Mouse (Mus musculus): ENCODE measurements around the gene Gm15319.
"Not testable (repeated sequence)": the region's sequence is repeated elsewhere in the genome, so short reads cannot be mapped to it uniquely, and the experiment has no call there.

Gm15319 gene

GRCm38 (mm10) chr8:20363110-20363509 is at the start of gene Gm15319:
Gm15319 (minus strand) TSS chr8:20363210.
- not testable (repeated sequence) for DNase-seq

- not testable (repeated sequence) for DNase-seq
Observed at GRCm38 (mm10) chr8:20410355-20410754, 47.3 kb upstream of the Gm15319 start.

DNA sequence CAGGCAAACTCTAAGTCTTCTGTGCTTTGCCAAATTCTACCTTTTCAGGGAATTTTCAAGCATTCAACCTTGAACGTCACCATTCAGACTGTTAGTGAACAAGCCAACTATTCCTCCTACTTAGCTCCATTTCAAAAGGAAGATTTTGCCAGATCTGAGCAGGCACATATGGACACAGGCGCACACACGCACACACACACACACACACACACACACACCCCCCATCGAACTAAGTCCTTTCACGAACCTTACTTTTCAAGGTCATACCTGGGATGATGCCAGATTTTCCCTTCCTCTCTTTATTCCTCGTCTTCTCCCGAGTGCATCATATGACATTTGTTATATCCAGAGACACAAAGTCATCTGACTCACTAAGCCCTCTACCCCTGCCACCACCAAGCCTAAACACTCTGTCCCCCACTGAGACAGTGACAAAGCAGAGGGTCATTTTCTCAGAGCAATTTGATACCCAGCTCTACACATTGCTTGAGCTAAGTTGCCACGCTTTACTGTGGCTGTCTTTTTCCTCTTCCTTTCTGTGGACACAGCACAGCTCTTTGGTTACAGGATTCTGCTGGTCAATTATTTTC is 45.5 kb upstream of the Gm15319 start:
- DNase-seq: not testable (repeated sequence)

DNA sequence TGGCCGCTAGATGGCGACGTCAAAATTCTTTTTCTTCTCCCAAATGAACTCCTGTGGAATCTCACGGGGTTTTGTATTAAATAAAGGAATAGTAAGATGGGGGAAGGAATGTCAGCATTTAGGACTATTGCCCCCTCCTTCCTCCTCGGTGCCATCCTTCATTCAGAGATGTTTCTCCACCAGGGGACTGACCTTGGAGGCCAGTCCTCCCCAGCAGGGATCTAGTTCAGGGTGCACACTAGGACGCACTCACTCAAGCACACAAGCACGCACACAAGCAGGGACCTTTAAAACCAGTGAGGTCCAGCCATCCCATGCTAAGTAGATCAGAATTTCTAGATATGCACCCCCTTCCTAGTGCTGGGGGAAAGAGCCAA is 26.3 kb upstream of the Gm15319 start:
- DNase-seq: not testable (repeated sequence)

DNA sequence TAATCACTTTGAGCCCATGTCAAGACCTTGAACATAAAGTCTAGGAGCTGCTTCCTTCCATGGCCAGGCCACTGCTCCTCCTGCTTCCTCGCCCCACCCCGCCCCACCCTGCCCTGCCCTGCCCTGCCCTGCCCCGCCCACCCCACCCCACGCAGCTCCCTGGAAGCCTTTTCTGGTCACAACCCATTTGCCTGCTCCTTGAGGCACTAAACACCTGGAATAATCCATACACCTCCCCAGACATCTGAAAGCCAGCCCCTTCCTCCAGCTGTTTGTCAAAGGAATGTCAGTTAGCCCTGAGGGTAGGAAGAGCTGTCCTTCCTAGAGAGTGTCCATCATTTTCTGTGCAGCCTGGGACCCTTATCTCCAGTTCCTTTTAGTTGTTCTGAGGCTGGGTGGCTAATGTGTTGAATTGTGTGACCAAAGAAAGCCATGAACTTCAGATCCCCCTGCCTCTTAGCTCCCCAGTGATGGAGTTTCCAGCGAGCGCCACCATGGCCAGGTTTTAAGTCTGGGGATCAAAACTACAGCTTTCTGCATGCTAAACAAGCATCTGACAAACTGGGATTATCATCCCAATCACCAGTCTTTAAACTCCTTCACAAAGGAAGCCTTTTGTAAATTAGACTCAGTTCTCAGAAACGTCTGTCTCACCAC is 25.8 kb upstream of the Gm15319 start:
- not testable (repeated sequence) for DNase-seq

DNA sequence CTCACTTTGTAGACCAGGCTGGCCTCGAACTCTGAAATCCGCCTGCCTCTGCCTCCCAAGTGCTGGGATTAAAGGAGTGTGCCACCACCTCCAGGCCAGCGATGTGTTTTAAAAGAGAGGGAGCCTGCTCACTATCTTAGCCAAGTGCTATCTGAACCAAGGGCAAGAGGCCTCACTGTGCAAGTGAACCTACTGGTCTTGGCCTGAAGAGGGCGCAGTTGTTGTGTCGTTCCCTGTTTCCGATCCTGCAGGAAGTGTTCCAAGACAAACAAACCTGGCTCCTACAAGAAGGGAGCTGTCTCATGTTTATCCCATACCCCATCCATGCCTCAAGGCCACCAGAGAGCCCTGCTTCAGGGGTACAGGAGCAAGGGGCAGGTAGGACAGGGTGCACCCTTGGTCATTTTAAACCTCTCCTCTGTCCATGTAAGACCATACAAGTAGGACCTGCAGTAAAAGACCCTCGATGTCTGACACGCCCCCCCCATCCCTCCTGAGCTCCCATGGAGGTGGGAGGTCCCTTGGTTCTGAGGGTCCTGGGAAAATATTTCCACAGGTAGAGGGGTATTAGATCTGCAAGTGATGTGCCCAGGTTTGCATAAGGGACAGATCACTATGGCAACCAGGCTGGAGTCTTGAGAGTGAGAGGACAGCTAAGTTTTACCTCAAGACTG is 24.2 kb upstream of the Gm15319 start:
- DNase-seq: peak; percentile 19

DNA sequence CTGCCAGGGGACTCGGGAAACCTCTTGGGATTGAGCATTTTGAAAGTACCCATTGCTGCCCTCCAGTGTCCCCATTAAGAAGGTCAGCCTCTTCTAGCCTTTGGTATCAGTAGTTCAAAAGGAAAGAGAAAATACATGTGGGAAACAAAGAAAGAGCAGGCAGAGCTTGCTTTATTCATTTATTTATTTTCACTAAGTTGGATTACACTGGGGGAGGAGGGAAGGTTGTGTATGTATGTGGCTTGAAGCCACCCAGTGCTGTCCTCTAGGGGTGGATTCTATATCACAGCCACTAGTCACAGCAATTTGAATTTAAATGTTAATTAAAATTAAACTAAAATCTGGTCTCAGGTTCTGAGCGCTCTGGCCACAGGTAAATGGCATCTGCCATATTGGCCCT is 22.0 kb upstream of the Gm15319 start:
- not testable (repeated sequence) for DNase-seq

DNA sequence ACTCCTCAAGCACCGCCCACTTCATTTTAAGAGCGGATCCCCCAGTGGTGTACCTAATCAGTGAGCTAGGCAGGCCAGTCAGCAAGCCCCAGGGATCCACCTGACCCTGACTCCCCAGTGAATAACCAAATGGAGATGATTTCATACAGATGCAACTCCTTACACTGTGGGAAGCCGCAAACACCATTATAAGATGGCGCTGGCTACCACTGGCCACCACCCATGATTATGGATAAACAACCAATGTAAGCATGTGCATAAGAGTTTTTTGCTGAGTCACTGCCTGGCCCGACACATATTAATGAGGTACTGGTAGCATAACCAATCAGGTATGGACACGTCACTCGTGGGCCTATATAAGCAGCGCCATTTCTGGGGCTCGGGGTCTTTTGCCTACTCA is 21.1 kb upstream of the Gm15319 start:
- DNase-seq: not testable (repeated sequence)

DNA sequence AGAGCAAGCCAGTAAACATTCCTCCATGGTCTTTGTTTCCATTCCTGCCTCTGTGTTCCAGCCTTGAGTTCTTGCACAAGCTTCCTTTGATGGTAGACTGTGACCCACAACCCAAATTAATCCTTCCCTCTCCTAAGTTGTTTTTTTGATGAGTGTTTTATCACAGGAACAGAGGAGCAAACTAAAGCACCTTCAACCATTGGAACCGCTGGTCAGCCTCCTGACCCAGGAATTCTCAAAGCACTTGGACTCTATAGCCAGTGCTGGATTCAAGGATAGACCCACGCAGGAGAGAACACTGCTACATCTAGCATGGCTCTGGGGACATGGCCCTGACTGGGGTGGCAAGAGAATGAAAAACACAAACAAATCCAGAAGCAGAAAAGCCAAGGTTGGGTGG is 19.1 kb upstream of the Gm15319 start:
- DNase-seq: not testable (repeated sequence)

GRCm38 (mm10) chr8:20381637-20382036 is 18.6 kb upstream of the Gm15319 start:
- not testable (repeated sequence) for DNase-seq

GRCm38 (mm10) chr8:20381239-20381620 is 18.2 kb upstream of the Gm15319 start:
- not testable (repeated sequence) for DNase-seq

DNA sequence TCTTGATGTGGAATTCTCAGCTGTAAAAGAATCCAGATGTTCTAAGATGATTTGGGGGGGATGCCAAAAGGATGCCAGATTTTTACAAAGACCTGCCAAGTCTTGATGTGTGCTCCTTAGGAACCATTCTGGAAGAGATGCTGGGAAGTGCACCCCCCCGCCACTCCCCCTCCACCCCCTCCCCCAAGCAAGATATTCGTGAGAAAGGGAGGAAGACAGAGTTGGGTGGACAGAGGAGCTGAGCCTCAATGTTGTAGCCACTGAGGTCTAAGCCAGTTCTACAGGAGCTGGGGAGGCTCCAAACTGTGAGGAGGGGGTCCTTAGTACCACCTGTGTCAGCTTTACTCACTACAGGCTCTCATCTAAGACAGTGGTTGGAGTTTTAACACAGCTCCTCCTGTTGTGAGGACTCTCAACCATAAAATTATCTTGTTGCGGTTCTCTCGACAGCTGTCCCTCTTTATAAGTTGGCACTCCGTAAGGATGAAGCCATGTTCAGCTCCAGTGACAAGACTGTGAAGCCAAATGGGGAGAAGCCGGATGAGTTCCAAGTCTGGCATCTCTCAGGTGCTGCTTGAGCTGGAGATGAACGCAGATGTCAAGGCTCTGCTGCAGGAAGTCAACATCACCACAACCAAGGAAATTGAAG is 17.7 kb upstream of the Gm15319 start:
- DNase-seq: not testable (repeated sequence)

DNA sequence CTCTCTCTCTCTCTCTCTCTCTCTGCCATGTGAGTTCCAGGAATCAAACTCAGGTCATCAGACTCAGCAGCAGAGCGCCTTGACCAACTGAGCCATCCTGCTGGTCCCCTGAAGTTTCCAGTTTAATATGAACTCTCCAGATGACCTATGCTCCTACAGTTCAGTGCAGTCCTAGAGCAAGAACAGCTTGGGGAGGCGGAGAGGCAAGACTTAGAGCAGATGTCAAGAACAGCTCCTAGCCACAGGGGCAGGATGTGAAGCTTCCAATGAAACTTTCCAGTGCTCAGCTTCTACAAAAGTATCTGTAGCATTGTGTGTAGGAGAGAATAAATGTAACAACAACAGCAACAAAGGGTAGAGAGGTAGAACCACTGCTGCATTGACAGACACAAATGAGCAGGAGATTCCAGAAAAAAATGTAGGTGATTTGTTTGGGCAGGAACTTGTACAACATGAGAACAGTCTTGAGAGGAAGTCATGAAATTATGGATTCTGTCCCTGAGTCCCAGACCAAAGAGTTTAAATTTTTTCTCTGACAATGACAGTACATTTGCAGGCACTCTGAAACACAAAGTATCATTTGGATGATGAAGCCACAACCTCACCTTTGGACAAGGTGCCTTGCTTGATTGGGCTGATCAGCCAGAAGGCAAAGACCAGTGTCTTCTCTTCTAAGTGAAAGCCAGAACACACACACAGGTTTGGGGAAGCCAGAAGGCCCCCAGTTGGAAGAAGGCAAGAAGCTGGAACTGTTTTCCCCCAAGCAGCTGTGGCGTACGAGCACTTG is 16.8 kb upstream of the Gm15319 start:
- DNase-seq: not testable (repeated sequence)

- DNase-seq: not testable (repeated sequence)
Observed at GRCm38 (mm10) chr8:20378786-20379649, 16.0 kb upstream of the Gm15319 start.

DNA sequence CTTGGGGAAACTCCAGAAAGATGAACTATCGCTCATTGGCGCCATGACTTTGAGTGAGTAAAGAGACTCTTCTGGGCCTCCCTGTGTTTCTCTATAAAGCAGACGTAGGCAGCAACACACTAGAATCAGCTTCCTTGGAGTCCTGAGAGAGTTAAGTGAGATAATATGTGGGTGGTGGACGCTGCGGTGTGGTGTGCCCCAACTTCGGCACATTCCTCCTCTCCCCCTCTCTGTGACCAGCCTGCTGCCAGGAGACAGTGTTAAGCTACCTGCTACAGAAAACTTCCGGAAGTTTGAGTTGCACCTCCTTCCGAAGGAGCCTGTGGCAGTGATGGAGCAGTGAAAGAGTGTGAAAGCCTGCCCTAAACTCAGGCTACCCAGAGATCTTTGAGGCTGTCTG is 15.3 kb upstream of the Gm15319 start:
- DNase-seq: peak; percentile 15

DNA sequence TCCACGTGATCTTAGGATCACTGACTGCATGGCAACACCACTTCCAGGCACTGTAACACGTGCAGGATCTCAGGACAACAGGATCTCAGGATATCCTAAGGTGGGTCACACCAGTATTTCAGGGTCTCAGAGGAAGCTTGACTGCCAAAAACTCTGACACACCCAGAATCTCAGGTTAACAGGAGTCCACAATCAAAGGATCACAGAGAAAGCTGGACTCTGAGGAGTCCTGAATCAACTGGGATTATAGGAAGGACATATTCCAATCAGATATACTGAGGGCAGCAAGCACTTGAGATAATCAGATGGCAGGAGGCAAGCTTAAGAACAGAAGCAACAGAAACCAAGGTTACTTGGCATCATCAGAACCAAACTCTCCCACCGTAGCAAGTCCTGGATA is 12.7 kb upstream of the Gm15319 start:
- not testable (repeated sequence) for DNase-seq

- not testable (repeated sequence) for DNase-seq
Observed at GRCm38 (mm10) chr8:20356386-20356785, 6.6 kb downstream of the Gm15319 start.

DNA sequence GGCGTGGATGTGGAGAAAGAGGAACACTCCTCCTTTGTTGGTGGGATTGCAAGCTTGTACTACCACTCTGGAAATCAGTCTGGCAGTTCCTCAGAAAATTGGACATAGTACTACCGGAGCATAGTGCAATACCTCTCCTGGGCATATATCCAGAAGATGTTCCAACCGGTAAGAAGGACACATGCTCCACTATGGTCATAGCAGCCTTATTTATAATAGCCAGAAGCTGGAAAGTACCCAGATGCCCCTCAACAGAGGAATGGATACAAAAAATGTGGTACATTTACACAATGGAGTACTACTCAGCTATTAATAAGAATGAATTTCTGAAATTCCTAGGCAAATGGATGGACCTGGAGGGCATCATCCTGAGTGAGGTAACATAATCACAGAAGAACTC is 9.4 kb downstream of the Gm15319 start:
- not testable (repeated sequence) for DNase-seq

- not testable (repeated sequence) for DNase-seq
Observed at GRCm38 (mm10) chr8:20302759-20303158, 60.3 kb downstream of the Gm15319 start.

GRCm38 (mm10) chr8:20300042-20300441 is 63.0 kb downstream of the Gm15319 start:
- DNase-seq: not testable (repeated sequence)

DNA sequence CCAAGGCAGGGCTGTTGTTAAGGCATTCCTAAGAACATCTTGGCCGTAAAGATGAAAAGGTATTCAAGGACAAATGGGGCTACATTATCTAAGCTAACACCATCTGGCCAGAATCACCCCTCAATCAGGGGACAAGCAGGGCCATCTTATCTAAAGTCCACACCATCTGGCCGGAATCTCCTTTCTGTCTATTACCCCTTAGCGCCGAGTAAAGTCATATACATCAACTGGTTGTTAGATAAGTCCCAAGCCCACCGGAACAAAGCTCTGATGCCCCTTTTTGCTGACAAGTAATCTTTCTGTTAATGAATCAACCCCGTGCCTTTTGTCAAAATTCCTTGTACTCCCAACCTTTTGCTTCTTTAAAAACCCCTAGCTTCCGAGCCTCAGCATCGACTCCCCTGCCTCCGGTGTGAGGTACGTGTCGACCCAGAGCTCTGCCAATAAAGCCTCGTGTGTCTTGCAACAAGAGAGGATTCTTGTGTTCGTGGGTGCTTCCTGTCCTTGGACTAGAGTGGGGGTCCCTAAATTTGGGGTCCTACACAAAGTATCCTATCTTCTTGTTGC is 65.0 kb downstream of the Gm15319 start:
- DNase-seq: peak; percentile 6

Measured in right cerebral cortex, postnatal 14 days (tissue).